Mouse (Mus musculus) adrenal gland, adult 2 months (tissue): ENCODE measurements around the gene Slc15a1. TPM values are rescaled to one million over a fixed set of nuclear protein-coding genes. Genes with fewer than 3 reads are reported as not detected.

ENCODE experiments used
- DNase-seq: peaks from one replicate; pipeline ENCODE4 v3.0.0; 2021
- long read RNA-seq: library from polyadenylated mRNA; stranded (forward); transcript quantifications from one replicate; pipeline ENCODE4 v2.0.0, GENCODE M21; 2021
- polyA plus RNA-seq: library from polyadenylated mRNA; depleted of rRNA; stranded (reverse); fragments of >200 nt; gene quantifications from 2 replicates; pipeline ENCODE4 v1.2.3, GENCODE M21; 2012; rRNA removed
- total RNA-seq, 2 experiments: library from RNA; stranded (reverse); gene quantifications; 2 replicates each; pipeline ENCODE4 v1.2.3; 2021

Slc15a1 gene
- total RNA-seq (under 1 TPM; 0.09 to 0.10 TPM), polyA plus RNA-seq (0.06 and 0.09 TPM in 2 replicates)
- long read RNA-seq, result 0 reads

DNA sequence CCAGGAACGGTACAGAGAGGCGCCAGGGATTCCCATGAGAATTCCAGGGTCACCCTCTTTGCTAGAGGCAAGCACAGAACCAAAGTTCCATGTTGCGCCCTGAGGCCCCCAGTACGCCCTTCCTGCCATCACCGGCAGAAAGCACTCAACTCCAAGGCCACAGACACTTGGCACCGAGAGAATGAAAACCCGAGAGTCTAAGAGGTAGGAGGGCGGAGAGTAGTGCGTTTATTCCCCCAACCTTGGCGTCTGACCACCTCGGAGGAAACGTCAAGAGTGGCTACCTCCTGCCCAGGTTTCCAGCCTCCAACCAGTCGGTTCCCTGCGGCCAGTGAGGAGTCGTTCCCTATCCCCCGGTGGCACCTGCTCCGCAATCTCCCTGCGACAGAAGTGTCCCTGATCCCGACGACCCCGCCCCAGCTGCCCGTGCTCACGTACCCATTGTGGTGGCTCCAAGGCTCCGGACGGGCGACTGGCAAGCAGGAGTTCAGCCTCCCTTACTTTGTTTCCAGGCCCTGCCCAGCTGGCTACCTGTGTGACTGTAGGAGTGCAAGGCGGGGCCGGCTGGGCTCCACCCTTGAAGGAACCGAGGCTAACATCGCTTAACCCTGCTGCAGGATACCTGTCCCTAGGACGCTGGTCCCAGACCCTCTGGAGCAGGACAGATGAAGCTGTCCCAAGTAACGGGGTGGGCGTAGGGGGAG, at the start of gene Slc15a1:
Gene Slc15a1 (minus strand): TSS at position 472 of the 704 bp plus-strand sequence.
- DNase-seq, result peak; percentile 16

DNA sequence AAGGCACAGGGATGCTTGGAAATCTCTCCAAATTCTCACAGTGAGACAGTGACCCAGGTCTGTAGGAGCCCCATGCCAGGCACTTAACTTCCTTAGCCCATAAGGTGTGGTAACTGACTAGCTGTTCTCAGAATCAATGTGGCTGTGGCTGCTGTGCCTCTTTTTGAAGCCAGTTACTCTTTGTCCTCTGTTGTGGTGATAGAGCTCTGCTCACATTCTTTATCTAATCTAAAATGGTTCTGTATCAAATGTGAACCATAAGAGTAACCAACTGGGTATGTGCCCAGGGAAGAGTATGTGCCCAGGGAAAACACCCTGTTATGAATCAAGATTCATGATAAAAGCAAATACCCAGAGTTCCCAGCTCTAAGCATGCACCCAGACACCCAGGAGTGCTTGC, 48.7 kb upstream of the Slc15a1 start:
- DNase-seq, result no peak

DNA sequence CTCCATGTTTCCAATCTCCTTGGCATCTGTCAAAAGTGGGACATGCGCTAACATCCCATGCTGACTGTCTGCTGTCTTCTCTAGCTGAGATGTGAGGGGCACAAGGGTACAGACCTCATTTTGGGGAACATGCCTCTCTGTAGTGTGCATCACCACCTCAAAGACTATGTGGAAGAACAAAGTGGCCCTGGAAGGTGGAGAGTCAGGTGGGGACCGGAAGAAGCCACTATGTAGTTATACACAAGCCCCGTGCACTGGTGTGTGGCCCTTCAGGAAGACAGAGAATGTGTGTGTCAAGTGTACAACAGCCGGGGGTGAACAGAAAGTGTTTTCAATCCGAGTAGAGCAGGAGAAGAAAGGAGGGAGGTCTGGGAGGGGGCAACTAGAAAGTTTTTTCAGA, 47.5 kb upstream of the Slc15a1 start:
- no peak for DNase-seq

DNA sequence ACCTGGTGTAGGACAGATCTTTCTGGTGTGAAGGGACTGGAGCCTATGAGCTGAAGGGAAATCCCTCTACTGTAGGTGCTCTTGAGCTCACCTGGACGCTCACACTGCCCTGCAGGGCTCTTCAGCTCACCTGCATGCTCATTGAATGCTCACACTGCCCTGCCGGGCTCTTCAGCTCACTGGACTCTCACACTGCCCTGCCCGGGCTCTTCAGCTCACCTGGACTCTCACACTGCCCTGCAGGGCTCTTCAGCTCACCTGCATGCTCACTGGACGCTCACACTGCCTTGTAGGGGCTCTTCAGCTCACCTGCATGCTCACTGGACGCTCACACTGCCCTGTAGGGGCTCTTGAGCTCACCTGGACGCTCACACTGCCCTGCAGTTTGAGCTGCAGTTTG, 44.8 kb upstream of the Slc15a1 start:
- DNase-seq, result no peak

DNA sequence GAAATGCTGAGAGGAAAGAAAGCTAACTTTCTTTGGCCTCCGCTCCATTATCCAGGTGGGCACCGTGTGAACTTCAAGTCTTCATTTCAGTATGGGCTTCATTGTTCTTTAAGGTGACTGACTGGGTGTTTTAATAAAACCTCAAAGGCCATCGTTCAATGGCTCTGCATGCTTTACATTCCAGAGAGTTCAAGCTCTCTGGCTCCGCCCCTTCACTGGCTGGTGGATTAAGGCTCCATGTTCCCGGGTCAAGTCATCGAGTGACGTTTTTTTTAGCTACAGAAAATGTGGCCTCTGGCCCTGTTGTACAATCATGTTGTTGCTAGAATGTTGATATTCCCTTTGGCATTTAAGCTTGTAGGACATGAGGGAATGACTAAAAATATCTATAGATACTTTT, 42.7 kb upstream of the Slc15a1 start:
- peak; percentile 17 for DNase-seq

DNA sequence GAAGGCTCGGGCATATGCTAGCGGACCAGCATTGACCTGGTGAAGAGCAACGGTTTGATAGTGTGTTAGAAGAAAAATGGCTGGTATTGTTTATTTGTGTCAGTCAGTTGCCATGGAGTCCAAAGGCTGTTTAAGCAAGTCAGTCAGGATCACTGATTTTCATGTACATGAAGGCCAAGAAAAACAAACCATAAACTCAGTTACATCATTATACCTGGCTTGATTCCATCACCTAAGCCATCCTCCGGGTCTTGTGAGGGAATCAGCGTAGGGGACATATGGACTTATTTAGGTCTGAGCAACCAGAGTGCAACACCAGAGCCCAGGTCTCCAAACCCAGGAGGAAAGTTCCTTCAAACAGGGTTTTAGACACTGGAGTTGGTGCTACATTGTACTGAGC, 41.6 kb upstream of the Slc15a1 start:
- DNase-seq, result no peak

DNA sequence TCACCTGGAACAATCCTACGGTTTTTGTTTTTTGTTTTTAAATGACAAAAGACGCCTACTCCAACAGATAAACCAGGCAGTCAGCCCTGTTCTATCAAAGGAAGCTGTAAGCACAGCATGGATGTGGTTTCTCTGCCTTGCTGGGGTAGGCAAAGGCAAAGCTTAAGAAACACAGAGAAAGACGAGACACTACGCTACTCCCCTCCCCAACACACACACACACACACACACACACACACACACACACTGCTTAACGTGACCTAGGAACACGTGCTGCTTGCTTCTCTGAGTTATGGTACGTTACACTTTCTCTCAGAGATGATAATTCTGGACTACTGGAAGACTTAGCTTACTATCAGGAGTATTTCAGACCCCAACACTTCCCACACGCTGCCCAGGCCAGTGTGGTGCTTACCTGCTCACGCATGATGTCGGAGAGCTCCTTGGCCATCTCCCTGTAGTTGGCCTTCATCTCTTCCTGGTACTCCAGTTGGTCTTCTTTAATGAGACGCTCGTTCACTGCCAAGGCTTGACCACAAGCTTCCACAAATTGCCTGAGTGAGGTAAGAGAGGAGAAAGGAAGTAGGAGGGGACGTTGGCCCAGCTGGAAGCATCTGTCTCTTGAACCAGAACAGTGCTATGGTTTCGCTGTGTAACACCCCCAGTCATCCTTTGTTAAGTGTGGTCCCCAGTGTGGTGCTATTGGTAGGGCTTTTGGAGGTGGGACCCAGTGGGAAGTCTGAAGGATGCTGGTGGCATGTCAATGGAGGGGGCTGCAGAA, 40.7 kb upstream of the Slc15a1 start:
- no peak for DNase-seq

DNA sequence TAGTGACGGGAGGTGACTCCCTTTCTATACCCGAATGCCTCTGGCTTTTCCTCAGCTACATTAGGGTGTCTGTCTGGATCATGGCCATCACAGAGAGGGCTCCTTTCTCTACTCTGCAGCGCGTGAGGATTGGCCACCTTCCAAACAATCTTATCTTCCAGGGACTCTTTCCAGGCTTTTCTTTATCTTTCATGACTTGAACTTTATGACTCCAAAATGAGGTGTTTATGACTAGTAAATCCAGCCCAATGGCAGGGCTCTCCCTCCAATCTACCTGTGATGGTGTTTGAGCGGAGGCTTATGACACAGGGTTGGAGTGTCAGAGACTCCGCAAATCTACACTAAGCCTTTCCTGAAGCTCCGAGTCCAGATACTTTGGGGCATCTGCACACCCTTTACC, 36.2 kb upstream of the Slc15a1 start:
- no peak for DNase-seq

DNA sequence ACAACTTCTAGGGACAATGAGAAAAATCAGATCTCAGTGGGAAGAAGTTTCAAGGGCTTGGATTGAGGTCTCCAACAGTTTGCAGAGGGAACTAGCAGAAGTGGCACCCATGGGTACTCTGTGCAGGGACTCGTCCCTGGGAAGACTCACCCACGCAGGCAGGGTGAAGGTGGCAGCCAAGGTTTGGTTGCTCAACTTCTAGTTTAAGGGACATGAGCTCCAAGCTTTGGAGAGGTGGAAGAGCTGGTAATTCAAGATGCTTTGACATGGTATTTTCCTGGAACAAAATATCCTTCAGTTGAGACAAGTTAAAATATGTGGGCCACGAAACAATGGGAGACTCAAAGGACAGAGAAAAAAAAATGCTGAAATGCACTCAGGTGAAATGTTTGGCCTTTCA, 29.4 kb upstream of the Slc15a1 start:
- DNase-seq, result no peak

DNA sequence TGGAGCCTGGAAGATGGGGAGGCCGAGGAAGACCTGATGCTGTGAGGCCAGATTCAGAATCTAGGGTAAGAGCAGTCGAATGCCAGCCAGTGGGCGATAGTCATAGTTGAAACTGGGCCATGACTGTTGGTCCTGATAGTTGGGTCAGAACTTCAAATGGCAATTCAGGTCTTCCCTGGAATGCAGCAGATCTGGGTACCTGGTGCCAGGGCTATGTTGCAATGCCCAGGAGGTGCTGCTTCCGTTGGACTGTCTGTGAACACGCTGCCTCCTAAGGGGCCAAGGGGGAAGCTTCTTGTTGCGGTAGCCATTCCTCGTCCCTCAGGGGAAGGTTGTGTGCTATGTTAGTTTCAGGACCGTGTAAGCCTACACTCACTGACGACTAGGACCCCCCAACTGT, 25.8 kb upstream of the Slc15a1 start:
- DNase-seq, result no peak

DNA sequence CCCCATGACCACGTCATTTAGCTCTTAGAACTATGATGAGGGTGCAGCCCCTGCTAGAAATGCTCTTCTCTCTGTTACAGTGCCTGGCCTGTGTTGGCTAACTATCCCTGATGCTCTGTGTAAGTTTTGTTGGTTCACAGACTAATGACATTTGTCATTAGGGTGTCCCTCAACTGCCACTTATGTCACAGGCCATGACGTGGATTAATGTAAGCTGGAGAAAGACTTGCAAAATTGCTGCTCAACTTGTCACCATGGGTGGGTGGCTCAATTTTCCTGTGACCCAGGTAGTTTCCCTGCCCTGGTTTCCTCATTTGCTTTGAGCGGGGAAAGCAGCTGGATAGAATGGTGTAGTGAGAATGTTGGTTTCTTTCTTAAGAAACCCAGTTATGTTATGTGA, 22.8 kb upstream of the Slc15a1 start:
- DNase-seq, result no peak

DNA sequence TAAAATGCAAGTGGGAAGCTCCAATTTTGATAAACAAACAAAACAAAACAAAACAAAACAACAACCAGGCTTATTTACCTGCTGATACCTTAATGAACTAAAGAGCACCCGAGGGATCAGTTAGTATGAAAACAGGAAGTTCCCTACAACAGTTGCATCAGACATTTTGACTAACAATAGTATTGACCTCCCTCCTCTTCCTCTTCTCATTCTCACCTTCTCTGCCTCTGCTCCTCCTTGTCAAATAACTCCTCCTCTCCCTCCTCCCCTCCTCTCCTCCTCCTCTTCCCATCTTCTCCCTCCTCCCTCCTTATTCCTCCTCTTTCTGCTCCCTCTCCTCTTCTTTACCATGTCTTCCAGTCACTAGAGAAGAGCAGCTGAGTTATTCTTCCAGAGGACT, 22.1 kb upstream of the Slc15a1 start:
- DNase-seq, result no peak

DNA sequence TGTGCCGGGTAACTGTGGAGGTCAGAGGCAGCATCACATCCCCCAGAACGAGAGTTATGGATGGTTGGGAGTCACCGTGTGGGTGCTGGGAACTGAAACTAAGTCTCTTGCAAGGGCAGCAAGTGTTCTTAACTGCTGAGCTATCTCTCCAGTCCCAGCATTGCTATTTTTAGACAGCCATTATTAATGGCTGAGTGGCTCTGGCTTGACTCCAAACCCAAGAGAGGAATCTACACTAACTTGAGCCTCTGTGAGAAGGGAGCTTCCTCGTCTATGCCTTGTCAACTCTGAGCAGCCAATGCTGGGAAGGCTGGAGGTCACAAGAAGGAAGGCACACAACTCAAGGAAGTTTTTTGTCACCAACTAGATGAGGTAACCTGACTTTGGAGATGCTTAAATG, 16.7 kb upstream of the Slc15a1 start:
- peak; percentile 59 for DNase-seq

DNA sequence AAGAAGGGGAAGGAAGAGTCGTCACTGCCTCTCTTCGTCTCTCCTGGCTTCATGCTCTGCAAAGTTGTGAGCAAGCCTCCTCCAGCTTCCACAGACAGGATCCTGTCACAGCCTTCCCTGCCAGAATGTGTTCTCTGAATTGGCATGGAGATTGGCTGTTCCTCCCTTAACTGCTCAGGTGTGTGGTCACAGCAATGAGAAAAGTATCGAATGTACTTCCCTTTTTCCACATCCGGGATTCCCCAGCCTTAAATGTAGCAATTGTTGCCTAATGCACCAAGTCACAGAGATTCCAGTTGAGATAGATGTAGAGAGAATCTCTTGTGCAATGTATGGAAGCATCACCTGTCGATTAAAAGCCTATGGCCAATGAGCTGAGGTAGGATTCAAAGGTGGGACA, 11.8 kb upstream of the Slc15a1 start:
- no peak for DNase-seq

DNA sequence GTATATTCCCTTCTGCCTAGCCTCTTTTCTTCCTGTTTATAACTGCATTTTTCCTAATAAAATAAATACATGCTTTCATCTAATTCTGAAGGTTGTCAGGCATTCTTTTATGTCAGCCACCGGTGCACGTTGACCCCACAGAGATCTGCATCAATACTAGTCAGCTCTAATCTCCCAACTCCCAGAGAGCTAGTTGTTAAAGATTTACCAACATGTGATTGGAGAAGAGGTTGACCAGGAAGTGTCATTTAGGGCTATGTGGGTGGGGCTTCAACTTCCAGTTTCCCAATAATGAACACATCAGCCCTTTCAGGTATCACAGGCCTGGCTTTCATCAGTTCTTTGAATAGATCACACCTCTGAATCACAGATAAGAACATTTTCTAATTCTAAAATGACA, 3.9 kb upstream of the Slc15a1 start:
- no peak for DNase-seq

DNA sequence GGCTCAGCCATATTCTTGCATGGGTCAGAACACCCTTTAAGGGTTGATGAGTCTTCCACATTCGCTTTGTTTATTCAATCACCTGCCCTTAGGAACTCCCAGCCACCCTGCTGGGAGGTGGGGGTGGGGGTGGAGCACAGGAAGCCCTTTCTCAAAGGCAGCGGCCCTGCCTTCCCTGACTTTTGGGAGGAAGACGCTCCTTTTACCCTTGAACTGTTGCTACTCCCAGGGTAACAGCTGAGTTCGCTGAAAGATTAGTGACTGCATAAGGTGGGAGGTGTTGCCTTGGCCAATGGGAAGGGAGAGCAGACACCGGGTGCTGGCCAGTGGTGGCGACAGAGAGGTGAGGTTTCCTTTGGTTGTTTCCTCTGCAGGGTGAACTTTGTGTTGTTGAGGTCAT, 1.3 kb upstream of the Slc15a1 start:
- no peak for DNase-seq

DNA sequence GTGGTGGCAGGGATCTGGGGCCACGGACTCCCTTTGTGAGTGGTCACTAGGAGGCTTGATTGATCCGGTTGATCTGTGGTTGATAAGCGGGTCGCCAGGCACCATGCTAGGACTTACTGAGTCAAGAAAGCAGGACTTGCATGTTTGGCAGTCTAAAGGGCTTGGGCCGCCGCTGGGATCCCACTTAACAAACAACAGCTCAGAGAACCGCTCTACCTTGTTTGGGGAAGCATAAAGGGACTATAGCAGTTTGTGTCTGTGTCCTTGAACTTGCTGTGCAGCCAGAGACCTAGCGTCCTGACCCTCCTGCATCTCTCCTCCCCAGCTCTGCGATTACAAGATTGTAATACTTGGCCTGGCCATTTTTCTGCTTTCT, 421 bp upstream of the Slc15a1 start:
- DNase-seq, result no peak

DNA sequence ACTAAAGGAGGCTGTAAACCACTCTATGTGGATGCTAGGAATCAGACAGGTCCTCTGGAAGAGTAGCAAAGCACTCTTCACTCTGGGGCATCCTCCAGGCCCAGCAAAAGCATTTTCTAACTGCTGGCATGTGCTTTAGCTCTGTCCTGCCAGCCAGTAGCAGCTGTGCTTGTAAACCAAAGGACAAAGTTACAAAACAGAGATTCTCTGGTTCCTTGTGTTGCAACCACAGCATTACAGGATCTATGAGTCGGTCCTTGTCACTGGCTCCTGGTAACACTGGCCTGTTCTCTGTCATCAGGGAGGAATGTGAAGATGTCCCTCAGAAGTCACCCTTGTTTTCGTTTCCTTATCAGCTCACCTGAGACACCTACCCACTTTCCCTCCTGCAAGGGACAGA, 4.5 kb downstream of the Slc15a1 start:
- peak; percentile 10 for DNase-seq

DNA sequence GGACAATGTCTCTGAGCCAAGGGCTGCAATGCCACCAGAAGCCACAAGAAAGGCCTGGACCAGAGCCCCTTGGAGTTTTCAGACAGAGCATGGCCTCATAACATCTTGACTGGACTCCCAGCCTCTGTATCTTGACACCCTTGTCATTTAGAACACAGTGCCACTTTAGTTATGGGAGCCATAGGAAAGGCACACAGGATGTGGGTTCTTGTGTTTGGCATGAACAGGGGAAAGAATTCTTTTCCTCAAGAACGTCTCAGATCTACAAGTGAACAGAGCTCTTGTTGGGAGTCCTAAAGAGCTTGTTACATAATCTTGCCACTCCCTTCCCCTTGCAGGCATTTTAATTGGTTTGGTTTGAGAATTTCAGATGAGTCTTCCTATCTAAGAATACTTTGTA, 5.3 kb downstream of the Slc15a1 start:
- DNase-seq, result no peak

DNA sequence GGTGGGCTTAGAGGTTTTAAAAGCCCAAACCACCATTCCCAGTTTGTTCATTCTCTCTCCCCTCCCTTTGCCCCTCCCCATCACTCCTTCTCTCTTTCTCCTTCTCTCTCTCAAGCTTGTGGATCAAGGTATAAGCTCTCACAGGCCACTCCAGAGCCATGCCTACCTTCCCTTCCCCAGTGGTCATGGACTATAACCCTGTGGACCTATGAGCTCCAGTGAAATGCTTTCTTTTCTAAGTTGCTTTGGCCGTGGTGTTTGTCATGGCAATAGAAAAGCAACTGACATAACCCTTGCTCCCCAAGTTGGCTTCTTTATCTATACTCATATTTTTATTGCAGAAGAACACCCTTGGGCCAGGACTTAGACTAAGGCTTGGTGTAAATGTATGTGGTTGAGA, 7.3 kb downstream of the Slc15a1 start:
- no peak for DNase-seq

DNA sequence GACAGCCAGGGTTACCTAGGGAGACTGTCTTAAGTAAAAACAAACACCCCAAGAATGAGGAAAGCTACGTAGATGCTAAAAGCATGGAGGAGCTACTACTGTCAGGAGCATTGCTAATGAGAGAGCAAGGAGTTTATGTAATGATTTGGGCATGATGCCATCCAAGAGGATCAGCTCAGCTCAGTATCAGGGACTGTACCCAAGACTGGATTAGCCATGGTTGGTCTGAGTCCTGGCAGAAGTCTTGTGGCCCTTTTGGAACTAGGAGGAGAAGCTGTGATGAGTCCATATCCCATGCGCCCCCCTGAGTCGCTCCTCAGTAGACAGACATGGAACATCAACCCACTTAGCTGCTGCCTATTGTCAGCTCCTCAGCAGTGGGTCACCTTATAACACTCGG, 9.3 kb downstream of the Slc15a1 start:
- DNase-seq, result no peak

DNA sequence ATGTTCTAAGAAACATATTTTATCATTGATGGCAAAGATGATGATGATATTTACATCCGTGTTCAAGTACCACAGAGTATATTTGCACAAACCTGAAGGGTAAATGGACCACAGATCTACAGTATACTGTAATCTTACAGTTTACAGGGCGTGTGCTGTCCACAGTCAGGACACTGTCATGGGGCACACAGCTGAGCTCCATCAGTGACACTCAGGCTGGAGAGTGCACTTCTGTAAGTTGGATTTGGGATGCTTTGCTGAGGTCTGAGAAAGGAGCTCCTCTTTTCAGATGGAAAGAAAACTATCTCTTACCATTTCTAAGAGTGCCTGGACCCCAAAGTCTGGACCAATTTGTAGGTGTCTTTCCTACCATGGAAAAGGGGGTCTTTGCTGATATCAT, 9.9 kb downstream of the Slc15a1 start:
- DNase-seq, result no peak

DNA sequence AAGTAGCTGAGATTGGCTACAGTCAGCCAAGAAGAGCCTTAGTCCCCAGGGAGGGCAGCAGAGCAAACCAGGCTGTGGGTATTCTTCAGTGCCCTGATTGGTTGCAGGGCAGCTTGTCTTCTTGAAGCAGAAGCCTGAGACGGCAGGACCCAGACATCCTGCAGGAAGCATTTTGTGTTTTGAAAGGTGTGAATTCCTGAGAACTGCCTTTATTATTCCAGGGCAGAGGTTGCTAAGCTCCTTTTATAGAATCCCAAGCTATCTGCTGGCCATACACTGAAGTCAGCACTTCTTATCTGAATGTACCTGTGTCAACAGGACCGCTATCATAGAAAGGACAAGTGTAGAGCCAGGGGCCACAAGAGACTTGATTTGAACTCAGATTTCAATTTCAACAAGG, 10.8 kb downstream of the Slc15a1 start:
- DNase-seq, result no peak

DNA sequence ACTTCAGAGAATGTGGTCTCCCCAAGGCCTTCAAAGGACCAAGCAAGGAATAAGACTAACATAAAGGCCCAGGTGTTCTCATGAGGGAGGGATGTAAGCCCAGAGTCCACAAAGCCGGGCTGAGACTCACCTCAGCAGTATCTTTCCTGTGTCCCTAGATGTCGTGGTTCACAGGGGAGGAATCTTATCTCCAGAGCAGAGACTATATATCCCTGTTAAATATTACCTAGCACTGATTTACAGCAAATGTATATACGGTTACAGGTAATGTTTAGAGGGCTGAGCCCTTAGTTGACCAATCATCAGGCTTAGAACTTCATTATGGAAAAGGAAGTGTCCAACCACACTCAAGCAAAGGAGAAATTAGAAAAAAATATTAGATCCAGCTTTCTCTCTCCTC, 11.3 kb downstream of the Slc15a1 start:
- DNase-seq, result no peak
